Mouse (Mus musculus) liver, embryonic 11.5 days (tissue): Measurements from ENCODE around the gene Auts2. TPM values are rescaled to one million over a fixed set of nuclear protein-coding genes. Genes with fewer than 3 reads are reported as not detected.

Experiments used
- ATAC-seq: fragments of 200-750 bp; cut with Nextera tagmentation; replicated peaks from 2 replicates; pipeline ENCODE4 v1.8.0; 2017; ENCODE audit warnings: moderate number of reproducible peaks, mild to moderate bottlenecking, moderate TSS enrichment, moderate library complexity; ENCODE audit not compliant: low FRiP score
- DNase-seq: peaks from one replicate; pipeline ENCODE4 v3.0.0-alpha.2; 2017; ENCODE audit warnings: low spot score
- H3K27ac ChIP-seq: fragments of 300-500 bp; sonication (generic); 2 replicates; pipeline ENCODE4 v1.5.1; 2014; ENCODE audit warnings: mild to moderate bottlenecking, low read depth, low read length, control low read depth
- H3K27me3 ChIP-seq: fragments of 300-500 bp; sonication (generic); replicated peaks from 2 replicates; pipeline ENCODE4 v1.6.1; 2014; ENCODE audit warnings: low read length, mixed read lengths; ENCODE audit not compliant: control insufficient read depth, insufficient read depth
- H3K36me3 ChIP-seq: fragments of 300-500 bp; sonication (generic); 2 replicates; pipeline ENCODE4 v1.6.1; 2014; ENCODE audit warnings: mild to moderate bottlenecking, low read length, moderate library complexity, mixed read lengths; ENCODE audit not compliant: control insufficient read depth, insufficient read depth
- H3K4me1 ChIP-seq: fragments of 300-500 bp; sonication (generic); replicated peaks from 2 replicates; pipeline ENCODE4 v1.6.1; 2014; ENCODE audit warnings: low read length, mixed read lengths; ENCODE audit not compliant: control insufficient read depth, insufficient read depth
- H3K4me2 ChIP-seq: fragments of 300-500 bp; sonication (generic); 2 replicates; pipeline ENCODE4 v1.6.1; 2014; ENCODE audit warnings: mild to moderate bottlenecking, control low read depth, moderate library complexity
- H3K4me3 ChIP-seq: fragments of 300-500 bp; sonication (generic); 2 replicates; pipeline ENCODE4 v1.5.1; 2014; ENCODE audit warnings: low read depth, low read length, control low read depth
- H3K9ac ChIP-seq: fragments of 300-500 bp; sonication (generic); 2 replicates; pipeline ENCODE4 v1.6.1; 2014; ENCODE audit warnings: low read depth, low read length, control low read depth
- H3K9me3 ChIP-seq: fragments of 300-500 bp; sonication (generic); 2 replicates; pipeline ENCODE4 v1.6.1; 2016; ENCODE audit warnings: low read length, inconsistent platforms, mixed read lengths; ENCODE audit not compliant: control insufficient read depth
- WGBS: fragments of 180-500 bp; shearing (Covaris S2); extraction: QIAGEN DNeasy Blood & Tissue Kit; methylation state at CpG from one replicate; pipeline ENCODE4 v1.1.7; 2014; 5-methylcytosine and 5-hydroxymethylcytosine counted together
- polyA plus RNA-seq: library from polyadenylated mRNA; unstranded; fragments of >200 nt; fragmentation: Nextera tagmentation; extraction: Ambion mirVana; gene quantifications from 2 replicates; pipeline ENCODE4 v1.2.1, GENCODE M21; 2014

The Auts2 gene
- polyA plus RNA-seq, 1 experiment from 2014 or later: 13.8 TPM

- no peak overlapping the region for H3K4me2 ChIP-seq
- no peak overlapping the region for H3K9ac ChIP-seq
- no peak overlapping the region for H3K4me3 ChIP-seq
- ATAC-seq: no peak
- H3K4me1 ChIP-seq: no peaks in the 10 kb centered on the region
- no peaks in the 10 kb centered on the region for H3K9me3 ChIP-seq
- no peaks in the 10 kb centered on the region for H3K36me3 ChIP-seq
- H3K27ac ChIP-seq: no peak overlapping the region
- DNase-seq: no peak
- no peaks in the 10 kb centered on the region for H3K27me3 ChIP-seq
These were observed 666.6 kb downstream of the Auts2 start for GRCm38 (mm10) chr5:131876569-131876968.

GRCm38 (mm10) chr5:131875976-131876375 lies 667.2 kb downstream of the Auts2 start:
- H3K27ac ChIP-seq: no peak overlapping the region
- H3K4me3 ChIP-seq: no peak overlapping the region
- H3K9me3 ChIP-seq: no peaks in the 10 kb centered on the region
- no peaks in the 10 kb centered on the region for H3K27me3 ChIP-seq
- ATAC-seq (no peak), DNase-seq (no peak)
- WGBS: 79% methylated on average over 4 of the region's 4 CpGs
- H3K36me3 ChIP-seq: no peaks in the 10 kb centered on the region
- no peak overlapping the region for H3K9ac ChIP-seq
- H3K4me2 ChIP-seq: no peak overlapping the region
- no peaks in the 10 kb centered on the region for H3K4me1 ChIP-seq

- WGBS: 77% methylated on average over 4 of the region's 4 CpGs
- Histone ChIP-seq H3K27ac (no peak overlapping the region), H3K4me1 (no peaks in the 10 kb centered on the region), H3K9ac (no peak overlapping the region), H3K9me3 (no peaks in the 10 kb centered on the region), H3K4me3 (no peak overlapping the region), H3K36me3 (no peaks in the 10 kb centered on the region), H3K4me2 (no peak overlapping the region), H3K27me3 (no peaks in the 10 kb centered on the region)
- DNase-seq (no peak), ATAC-seq (no peak)
These were observed 670.0 kb downstream of the Auts2 start for GRCm38 (mm10) chr5:131873116-131873515.

GRCm38 (mm10) chr5:131869711-131870499 lies 673.2 kb downstream of the Auts2 start:
- WGBS: 92% methylated on average over 11 of the region's 11 CpGs

GRCm38 (mm10) chr5:131865200-131865599 lies 677.9 kb downstream of the Auts2 start:
- no peaks in the 10 kb centered on the region for H3K27me3 ChIP-seq
- H3K4me1 ChIP-seq: no peaks in the 10 kb centered on the region
- H3K36me3 ChIP-seq: no peaks in the 10 kb centered on the region
- H3K4me2 ChIP-seq: no peak overlapping the region
- H3K9me3 ChIP-seq: no peaks in the 10 kb centered on the region
- no peak overlapping the region for H3K27ac ChIP-seq
- ATAC-seq: no peak
- 74% methylated on average over 5 of the region's 5 CpGs for WGBS
- H3K9ac ChIP-seq: no peak overlapping the region
- no peak overlapping the region for H3K4me3 ChIP-seq
- no peak for DNase-seq

More at GRCm38 (mm10) chr5:131869711-131870499, 673.2 kb downstream of the Auts2 start:
- no peaks in the 10 kb centered on the region for H3K9me3 ChIP-seq
- DNase-seq (no peak), ATAC-seq (no peak)
- no peak overlapping the region for H3K9ac ChIP-seq
- H3K27ac ChIP-seq: no peak overlapping the region
- H3K36me3 ChIP-seq: no peaks in the 10 kb centered on the region
- H3K4me1 ChIP-seq: no peaks in the 10 kb centered on the region
- H3K27me3 ChIP-seq: no peaks in the 10 kb centered on the region
- H3K4me3 ChIP-seq: no peak overlapping the region
- no peak overlapping the region for H3K4me2 ChIP-seq

GRCm38 (mm10) chr5:131857976-131858375 lies 685.2 kb downstream of the Auts2 start:
- Histone ChIP-seq H3K27me3 (no peaks in the 10 kb centered on the region), H3K4me1 (no peaks in the 10 kb centered on the region), H3K9ac (no peak overlapping the region), H3K9me3 (no peaks in the 10 kb centered on the region), H3K4me3 (no peak overlapping the region), H3K27ac (no peak overlapping the region), H3K4me2 (no peak overlapping the region), H3K36me3 (no peaks in the 10 kb centered on the region)
- no peak for ATAC-seq
- no peak for DNase-seq
- WGBS: 81% methylated on average over 5 of the region's 5 CpGs

- Histone ChIP-seq H3K4me1 (no peaks in the 10 kb centered on the region), H3K27me3 (no peaks in the 10 kb centered on the region), H3K4me3 (no peak overlapping the region), H3K4me2 (no peak overlapping the region), H3K9me3 (no peaks in the 10 kb centered on the region), H3K36me3 (no peaks in the 10 kb centered on the region), H3K27ac (no peak overlapping the region), H3K9ac (no peak overlapping the region)
- 35% methylated on average over 8 of the region's 8 CpGs for WGBS
- DNase-seq: no peak
- ATAC-seq: no peak
These were observed 687.8 kb downstream of the Auts2 start for GRCm38 (mm10) chr5:131855358-131855757.

GRCm38 (mm10) chr5:131851597-131852453 lies 691.3 kb downstream of the Auts2 start:
- ATAC-seq (no peak), DNase-seq (no peak)
- H3K27me3 ChIP-seq: no peaks in the 10 kb centered on the region
- no peaks in the 10 kb centered on the region for H3K9me3 ChIP-seq
- H3K9ac ChIP-seq: no peak overlapping the region
- no peak overlapping the region for H3K4me2 ChIP-seq
- WGBS: 68% methylated on average over 20 of the region's 20 CpGs
- no peak overlapping the region for H3K27ac ChIP-seq
- H3K4me3 ChIP-seq: no peak overlapping the region
- no peaks in the 10 kb centered on the region for H3K4me1 ChIP-seq
- H3K36me3 ChIP-seq: no peaks in the 10 kb centered on the region
